Mouse (Mus musculus) kidney, embryonic 14.5 days (tissue): ENCODE data around the gene Rpl18. TPM values are rescaled to one million over a fixed set of nuclear protein-coding genes. Genes with fewer than 3 reads are reported as not detected.

Experiments
- ATAC-seq: fragments of 200-750 bp; cut with Nextera tagmentation; 2 replicates; pipeline ENCODE4 v1.8.0; 2017; ENCODE audit warnings: moderate number of reproducible peaks, mild to moderate bottlenecking, moderate TSS enrichment, moderate library complexity; ENCODE audit not compliant: low FRiP score, low TSS enrichment
- H3K27ac ChIP-seq: fragments of 300-500 bp; sonication (generic); 2 replicates; pipeline ENCODE4 v1.5.1; 2014; ENCODE audit warnings: low read depth, mild to moderate bottlenecking, low read length, moderate library complexity, mixed read lengths
- H3K27me3 ChIP-seq: fragments of 300-500 bp; sonication (generic); 2 replicates; pipeline ENCODE4 v1.6.1; 2014; ENCODE audit warnings: mild to moderate bottlenecking, low read length; ENCODE audit not compliant: control insufficient read depth, insufficient read depth
- H3K36me3 ChIP-seq: fragments of 300-500 bp; sonication (generic); 2 replicates; pipeline ENCODE4 v1.6.1; 2014; ENCODE audit warnings: low read length, mixed read lengths; ENCODE audit not compliant: control insufficient read depth, insufficient read depth
- H3K4me1 ChIP-seq: fragments of 300-500 bp; sonication (generic); 2 replicates; pipeline ENCODE4 v1.6.1; 2014; ENCODE audit warnings: low read length, mixed read lengths; ENCODE audit not compliant: control insufficient read depth, insufficient read depth
- H3K4me2 ChIP-seq: fragments of 300-500 bp; sonication (generic); replicated peaks from 2 replicates; pipeline ENCODE4 v1.6.1; 2014; ENCODE audit warnings: low read depth, mild to moderate bottlenecking, low read length
- H3K4me3 ChIP-seq: fragments of 300-500 bp; sonication (generic); 2 replicates; pipeline ENCODE4 v1.5.1; 2014; ENCODE audit warnings: mild to moderate bottlenecking, low read length
- H3K9ac ChIP-seq: fragments of 300-500 bp; sonication (generic); 2 replicates; pipeline ENCODE4 v1.6.1; 2014; ENCODE audit warnings: low read depth, mild to moderate bottlenecking, low read length, moderate library complexity
- H3K9me3 ChIP-seq: fragments of 300-500 bp; sonication (generic); 2 replicates; pipeline ENCODE4 v1.6.1; 2016; ENCODE audit warnings: low read length; ENCODE audit not compliant: control insufficient read depth
- whole genome bisulfite sequencing: fragments of 180-500 bp; shearing (Covaris S2); extraction: QIAGEN DNeasy Blood & Tissue Kit; methylation state at CpG from one replicate; pipeline ENCODE4 v1.1.7; 2014; 5-methylcytosine and 5-hydroxymethylcytosine counted together
- polyA plus RNA-seq: library from polyadenylated mRNA; unstranded; fragments of >200 nt; fragmentation: Nextera tagmentation; extraction: Ambion mirVana; gene quantifications from 2 replicates; pipeline ENCODE4 v1.2.1, GENCODE M21; 2014

The Rpl18 gene
- polyA plus RNA-seq, 1 experiment from 2014 or later, result 1,328 TPM

- Histone ChIP-seq H3K27me3 (no peaks in the 10 kb centered on the region), H3K27ac (no peak overlapping the region), H3K9me3 (no peaks in the 10 kb centered on the region), H3K36me3 (peaks cover 37% of the 10 kb centered on the region), H3K9ac (no peak overlapping the region; the same call in 1 of the 2 replicates), H3K4me2 (no peak overlapping the region), H3K4me3 (no peak overlapping the region), H3K4me1 (peaks cover 26% of the 10 kb centered on the region)
- ATAC-seq, result no peak
- 54% methylated on average over 6 of the region's 6 CpGs for WGBS
Measured at GRCm38 (mm10) chr7:45709036-45709435, 6.2 kb upstream of the Rpl18 start.

- Histone ChIP-seq H3K4me1 (peaks cover 32% of the 10 kb centered on the region), H3K27me3 (no peaks in the 10 kb centered on the region), H3K4me3 (no peak overlapping the region), H3K4me2 (no peak overlapping the region), H3K9me3 (no peaks in the 10 kb centered on the region), H3K27ac (no peak overlapping the region), H3K9ac (no peak overlapping the region), H3K36me3 (peaks cover 37% of the 10 kb centered on the region)
- no peak for ATAC-seq
- 85% methylated on average over 14 of the region's 14 CpGs for WGBS
Measured at GRCm38 (mm10) chr7:45709677-45710355, 5.4 kb upstream of the Rpl18 start.

GRCm38 (mm10) chr7:45710477-45711191 lies 4.6 kb upstream of the Rpl18 start:
- Histone ChIP-seq H3K4me3 (no peak overlapping the region), H3K4me2 (no peak overlapping the region), H3K9ac (no peak overlapping the region), H3K27ac (no peak overlapping the region), H3K4me1 (peaks cover 31% of the 10 kb centered on the region), H3K36me3 (peaks cover 37% of the 10 kb centered on the region), H3K27me3 (no peaks in the 10 kb centered on the region), H3K9me3 (no peaks in the 10 kb centered on the region)
- no peak for ATAC-seq
- WGBS, result 92% methylated on average over 20 of the region's 20 CpGs

DNA sequence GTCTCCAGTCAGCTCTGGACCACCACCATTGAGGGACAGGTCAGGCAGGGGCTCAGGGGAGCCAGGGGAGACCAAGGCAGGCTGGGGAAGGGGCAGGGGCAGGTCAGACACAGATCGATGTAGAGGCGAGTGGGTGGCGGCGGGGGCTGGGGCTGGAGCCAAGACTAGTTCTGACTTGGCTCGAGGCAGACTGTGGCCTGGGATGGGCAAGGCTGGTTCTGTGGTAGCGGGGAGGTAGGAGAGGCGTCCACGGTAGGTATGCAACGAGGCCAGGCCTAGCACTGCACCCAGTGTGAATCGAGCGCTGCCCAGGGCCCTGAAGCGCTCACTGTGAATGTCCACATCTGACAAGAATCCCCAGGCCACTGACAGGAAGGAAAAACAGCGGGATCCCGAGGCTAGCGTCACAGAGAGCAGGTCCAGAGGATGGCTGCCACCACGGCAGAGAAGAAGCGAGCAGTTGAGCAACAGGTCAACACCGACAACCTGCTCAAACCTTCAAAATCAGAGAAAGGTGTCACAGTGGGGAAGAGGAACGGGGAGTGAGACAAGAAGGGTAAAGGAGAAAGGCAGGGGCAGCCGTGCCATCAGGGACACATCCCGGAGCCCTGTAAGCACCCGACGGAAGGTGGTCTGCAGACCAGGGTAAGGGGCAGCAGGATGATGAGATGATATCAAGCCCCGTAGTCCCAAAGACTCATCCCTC lies 3.8 kb upstream of the Rpl18 start:
- H3K27me3 ChIP-seq, result no peaks in the 10 kb centered on the region
- no peak overlapping the region for H3K4me3 ChIP-seq
- peaks cover 37% of the 10 kb centered on the region for H3K36me3 ChIP-seq
- H3K9ac ChIP-seq, result no peak overlapping the region
- no peak overlapping the region for H3K4me2 ChIP-seq
- no peak for ATAC-seq
- H3K4me1 ChIP-seq, result peaks cover 35% of the 10 kb centered on the region
- no peaks in the 10 kb centered on the region for H3K9me3 ChIP-seq
- 90% methylated on average over 24 of the region's 24 CpGs for WGBS
- H3K27ac ChIP-seq, result no peak overlapping the region

GRCm38 (mm10) chr7:45712022-45712757 lies 3.1 kb upstream of the Rpl18 start:
- no peak for ATAC-seq
- Histone ChIP-seq H3K27ac (no peak overlapping the region), H3K4me1 (peaks cover 39% of the 10 kb centered on the region), H3K4me2 (no peak overlapping the region), H3K4me3 (no peak overlapping the region), H3K36me3 (peaks cover 37% of the 10 kb centered on the region), H3K27me3 (no peaks in the 10 kb centered on the region), H3K9ac (no peak overlapping the region), H3K9me3 (no peaks in the 10 kb centered on the region)
- WGBS, result 85% methylated on average over 21 of the region's 21 CpGs

- no peak overlapping the region for H3K9ac ChIP-seq
- no peak overlapping the region for H3K4me2 ChIP-seq
- H3K9me3 ChIP-seq, result no peaks in the 10 kb centered on the region
- H3K4me1 ChIP-seq, result peaks cover 28% of the 10 kb centered on the region
- H3K36me3 ChIP-seq, result peaks cover 37% of the 10 kb centered on the region
- ATAC-seq, result no peak
- no peak overlapping the region for H3K4me3 ChIP-seq
- WGBS, result 91% methylated on average over 16 of the region's 16 CpGs
- no peaks in the 10 kb centered on the region for H3K27me3 ChIP-seq
- no peak overlapping the region for H3K27ac ChIP-seq
Measured at GRCm38 (mm10) chr7:45713396-45713795, 1.9 kb upstream of the Rpl18 start.

DNA sequence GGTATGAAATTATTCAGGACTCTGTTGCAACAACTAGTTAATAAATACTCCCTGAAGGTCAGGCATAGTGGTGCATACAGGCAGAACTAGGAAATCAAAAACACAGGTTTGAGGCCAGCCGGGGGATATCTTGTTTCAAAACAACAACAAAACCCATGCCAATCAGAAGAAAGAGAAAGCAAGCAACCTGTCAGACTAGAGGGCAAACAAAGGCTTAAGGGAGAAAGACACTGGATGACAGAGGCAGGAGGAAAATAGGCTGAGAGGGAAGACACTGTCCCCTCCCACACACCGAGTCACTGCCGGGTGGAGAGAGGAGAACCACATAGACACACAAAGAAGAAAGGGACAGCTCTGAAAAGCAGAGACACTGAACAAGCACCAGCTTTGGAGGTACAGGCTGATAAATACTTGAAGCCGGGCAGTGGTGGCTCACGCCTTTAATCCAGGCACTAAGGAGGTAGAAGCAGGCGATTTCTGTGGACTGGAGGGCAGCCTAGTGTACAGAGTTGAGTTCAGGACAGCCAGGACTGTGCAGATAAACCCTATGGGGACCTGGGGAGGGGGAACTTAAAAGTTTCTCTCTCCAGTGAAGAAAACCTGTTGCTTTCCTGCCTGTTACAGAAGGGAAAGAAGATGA lies 1.3 kb upstream of the Rpl18 start:
- no peak for ATAC-seq
- H3K9me3 ChIP-seq, result no peaks in the 10 kb centered on the region
- H3K9ac ChIP-seq, result peak overlapping the region; percentile 73
- H3K4me1 ChIP-seq, result peaks cover 29% of the 10 kb centered on the region
- peak overlapping the region; percentile 26; the same call in 1 of the 2 replicates for H3K27ac ChIP-seq
- H3K4me3 ChIP-seq, result peak overlapping the region; percentile 75
- H3K4me2 ChIP-seq, result peak overlapping the region; percentile 93
- H3K36me3 ChIP-seq, result peaks cover 37% of the 10 kb centered on the region
- H3K27me3 ChIP-seq, result no peaks in the 10 kb centered on the region
- 79% methylated on average over 6 of the region's 6 CpGs for WGBS

GRCm38 (mm10) chr7:45714630-45715089 lies 597 bp upstream of the Rpl18 start:
- Histone ChIP-seq H3K27me3 (no peaks in the 10 kb centered on the region), H3K9me3 (no peaks in the 10 kb centered on the region), H3K4me3 (peak overlapping the region; percentile 75), H3K4me2 (peak overlapping the region; percentile 93), H3K27ac (peak overlapping the region; percentile 65; the same call in 1 of the 2 replicates), H3K9ac (peak overlapping the region; percentile 73), H3K4me1 (peaks cover 36% of the 10 kb centered on the region), H3K36me3 (peaks cover 43% of the 10 kb centered on the region)
- ATAC-seq, result peak; percentile 32
- 8% methylated on average over 14 of the region's 14 CpGs for WGBS
